In the genomic region with DNA sequence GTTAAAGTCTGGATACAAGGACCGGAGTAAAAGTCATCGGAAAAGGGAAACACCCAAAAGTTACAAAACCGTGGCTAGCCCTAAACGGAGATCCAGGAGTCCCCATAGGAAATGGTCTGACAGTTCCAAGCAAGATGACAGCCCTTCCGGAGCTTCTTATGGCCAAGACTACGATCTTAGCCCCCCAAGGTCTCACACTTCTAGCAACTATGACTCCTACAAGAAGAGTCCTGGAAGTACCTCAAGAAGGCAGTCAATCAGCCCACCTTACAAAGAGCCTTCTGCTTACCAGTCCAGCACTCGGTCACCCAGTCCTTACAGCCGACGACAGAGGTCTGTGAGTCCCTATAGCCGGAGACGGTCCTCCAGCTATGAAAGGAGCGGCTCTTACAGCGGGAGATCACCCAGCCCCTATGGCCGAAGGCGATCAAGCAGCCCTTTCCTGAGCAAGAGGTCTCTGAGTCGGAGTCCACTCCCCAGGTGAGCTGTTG, we compare ENCODE assay signal across 8 mouse cellular contexts. TPM values are rescaled to one million over a fixed set of nuclear protein-coding genes. Genes with fewer than 3 reads are reported as not detected.
DNase-seq lines count a peak whose midpoint lies in the region; ATAC-seq lines count a peak whose summit lies in the region.

No protein-coding gene starts in this region.

- WGBS in embryonic facial prominence, embryonic 14.5 days = 0% methylated on average over 15 of the region's 16 CpGs
- WGBS in limb, embryonic 12.5 days = under 1% methylated on average over 16 of the region's 16 CpGs
- WGBS in midbrain, embryonic 14.5 days = under 1% methylated on average over 16 of the region's 16 CpGs

- H3K36me3 ChIP-seq in embryonic facial prominence, embryonic 14.5 days (ENCODE audit: control insufficient read depth, insufficient read depth, low read length) = peaks cover 16% of the 10 kb centered on the region
- H3K36me3 ChIP-seq in limb, embryonic 12.5 days = peaks cover 27% of the 10 kb centered on the region
- H3K36me3 ChIP-seq in midbrain, embryonic 14.5 days (ENCODE audit: control insufficient read depth, insufficient read depth, low read length) = peaks cover 13% of the 10 kb centered on the region

- DNase-seq in thymus, postnatal 0 days (ENCODE audit: low spot score) = peak; percentile 5
- no peak for DNase-seq in thymus, adult 18-20 months
- DNase-seq in embryonic facial prominence, embryonic 14.5 days (ENCODE audit: low spot score) = peak; percentile 1
- peak; percentile 24 for DNase-seq in heart, postnatal 4 days
- peak; percentile 17 for DNase-seq in midbrain, embryonic 14.5 days
- peak; percentile 47 for DNase-seq in testis, postnatal 10 days (ENCODE audit: low spot score)
- DNase-seq in layer of hippocampus, postnatal 36 days = no peak

- H3K9me3 ChIP-seq in embryonic facial prominence, embryonic 14.5 days (ENCODE audit: control insufficient read depth, low read length) = no peaks in the 10 kb centered on the region
- H3K9me3 ChIP-seq in limb, embryonic 12.5 days = no peaks in the 10 kb centered on the region
- no peaks in the 10 kb centered on the region for H3K9me3 ChIP-seq in midbrain, embryonic 14.5 days (ENCODE audit: control insufficient read depth, low read length)

- peak overlapping the region; percentile 98 for H3K9ac ChIP-seq in embryonic facial prominence, embryonic 14.5 days (ENCODE audit: low read depth, low read length)
- peak overlapping the region; percentile 99 for H3K9ac ChIP-seq in limb, embryonic 12.5 days (replicated peaks)
- H3K9ac ChIP-seq in midbrain, embryonic 14.5 days (replicated peaks; ENCODE audit: low read length) = peak overlapping the region; percentile 95

- H3K27me3 ChIP-seq in embryonic facial prominence, embryonic 14.5 days (replicated peaks; ENCODE audit: control insufficient read depth, insufficient read depth, low read length) = no peaks in the 10 kb centered on the region
- H3K27me3 ChIP-seq in limb, embryonic 12.5 days = no peaks in the 10 kb centered on the region
- H3K27me3 ChIP-seq in midbrain, embryonic 14.5 days (ENCODE audit: control insufficient read depth, insufficient read depth, low read length) = no peaks in the 10 kb centered on the region

- H3K4me2 ChIP-seq in embryonic facial prominence, embryonic 14.5 days (ENCODE audit: low read depth, low read length) = peak overlapping the region; percentile 87
- H3K4me2 ChIP-seq in limb, embryonic 12.5 days = peak overlapping the region; percentile 92
- peak overlapping the region; percentile 94 for H3K4me2 ChIP-seq in midbrain, embryonic 14.5 days (ENCODE audit: low read length)

- peaks cover 10% of the 10 kb centered on the region for H3K4me1 ChIP-seq in embryonic facial prominence, embryonic 14.5 days (ENCODE audit: control insufficient read depth, insufficient read depth, low read length)
- peaks cover 11% of the 10 kb centered on the region for H3K4me1 ChIP-seq in limb, embryonic 12.5 days (replicated peaks)
- peaks cover 24% of the 10 kb centered on the region for H3K4me1 ChIP-seq in midbrain, embryonic 14.5 days (ENCODE audit: control insufficient read depth, insufficient read depth, low read length)

- peak overlapping the region; percentile 100; the same call in 1 of the 2 replicates for H3K27ac ChIP-seq in embryonic facial prominence, embryonic 14.5 days (replicated peaks; ENCODE audit: low read depth, low read length)
- peak overlapping the region; percentile 100 for H3K27ac ChIP-seq in limb, embryonic 12.5 days
- H3K27ac ChIP-seq in midbrain, embryonic 14.5 days (replicated peaks; ENCODE audit: low read depth, low read length) = peak overlapping the region; percentile 99; the same call in 1 of the 2 replicates

- no peak for ATAC-seq in embryonic facial prominence, embryonic 14.5 days (ENCODE audit: low read depth)
- no peak for ATAC-seq in limb, embryonic 12.5 days (ENCODE audit: insufficient number of reproducible peaks, insufficient read depth, low FRiP score, low TSS enrichment, low read depth)
- ATAC-seq in midbrain, embryonic 14.5 days (ENCODE audit: low FRiP score, low TSS enrichment) = no peak

- peak overlapping the region; percentile 79 for H3K4me3 ChIP-seq in embryonic facial prominence, embryonic 14.5 days (ENCODE audit: low read depth, low read length)
- H3K4me3 ChIP-seq in limb, embryonic 12.5 days (replicated peaks) = peak overlapping the region; percentile 84
- peak overlapping the region; percentile 92 for H3K4me3 ChIP-seq in midbrain, embryonic 14.5 days (replicated peaks; ENCODE audit: low read depth, low read length)

RNA-seq across cellular contexts. Expression of gene Cdk12, which starts 1.1 kb away (rescaled TPM):
- polyA plus RNA-seq in thymus, postnatal 0 days (2015; fragmentation: Nextera tagmentation; extraction: Ambion mirVana) = 9.0 and 12.2 TPM in 2 replicates
- 9.8 and 11.1 TPM in 2 replicates for polyA plus RNA-seq in embryonic facial prominence, embryonic 14.5 days (2014; fragmentation: Nextera tagmentation; extraction: Ambion mirVana)
- total RNA-seq in heart, postnatal 4 days (2021) = 10 to 100 TPM; 31.3 to 32.7 TPM
- 15.1 and 17.0 TPM in 2 replicates for polyA plus RNA-seq in limb, embryonic 12.5 days (2016; fragmentation: Nextera tagmentation; extraction: Ambion mirVana)
- 11.1 and 12.4 TPM in 2 replicates for polyA plus RNA-seq in midbrain, embryonic 14.5 days (2014; fragmentation: Nextera tagmentation; extraction: Ambion mirVana)
- total RNA-seq in layer of hippocampus, postnatal 36 days (2021) = 10 to 100 TPM; 40.9 to 41.1 TPM

RNA-seq across cellular contexts. Expression of gene Med1, which starts 10.9 kb away (rescaled TPM):
- 68.4 and 75.8 TPM in 2 replicates for polyA plus RNA-seq in thymus, postnatal 0 days (2015; fragmentation: Nextera tagmentation; extraction: Ambion mirVana)
- polyA plus RNA-seq in embryonic facial prominence, embryonic 14.5 days (2014; fragmentation: Nextera tagmentation; extraction: Ambion mirVana) = 46.6 and 51.0 TPM in 2 replicates
- 10 to 100 TPM; 48.5 to 52.6 TPM for total RNA-seq in heart, postnatal 4 days (2021)
- 75.3 and 80.1 TPM in 2 replicates for polyA plus RNA-seq in limb, embryonic 12.5 days (2016; fragmentation: Nextera tagmentation; extraction: Ambion mirVana)
- 55.9 and 69.7 TPM in 2 replicates for polyA plus RNA-seq in midbrain, embryonic 14.5 days (2014; fragmentation: Nextera tagmentation; extraction: Ambion mirVana)
- total RNA-seq in layer of hippocampus, postnatal 36 days (2021) = 10 to 100 TPM; 53.8 to 55.9 TPM

RNA-seq across cellular contexts. Expression of gene Fbxl20, which starts 53.8 kb away (rescaled TPM):
- 12.2 and 18.7 TPM in 2 replicates for polyA plus RNA-seq in thymus, postnatal 0 days (2015; fragmentation: Nextera tagmentation; extraction: Ambion mirVana)
- 10.1 and 17.6 TPM in 2 replicates for polyA plus RNA-seq in embryonic facial prominence, embryonic 14.5 days (2014; fragmentation: Nextera tagmentation; extraction: Ambion mirVana)
- 10 to 100 TPM; 16.2 to 17.5 TPM for total RNA-seq in heart, postnatal 4 days (2021)
- 24.3 and 25.9 TPM in 2 replicates for polyA plus RNA-seq in limb, embryonic 12.5 days (2016; fragmentation: Nextera tagmentation; extraction: Ambion mirVana)
- 18.0 and 25.9 TPM in 2 replicates for polyA plus RNA-seq in midbrain, embryonic 14.5 days (2014; fragmentation: Nextera tagmentation; extraction: Ambion mirVana)
- 10 to 100 TPM; 36.5 TPM for total RNA-seq in layer of hippocampus, postnatal 36 days (2021)

Comparison
In these comparisons a context has a peak if more than half of its experiments do, and no peak if none do; other contexts are left out.
1. DNase-seq: peak in thymus, postnatal 0 days (single experiment), embryonic facial prominence, embryonic 14.5 days (single experiment), heart, postnatal 4 days (single experiment), midbrain, embryonic 14.5 days (single experiment) and testis, postnatal 10 days (single experiment); none in thymus, adult 18-20 months (0 of 2) and layer of hippocampus, postnatal 36 days (0 of 2).
2. Peak in every context shown above with its lines, with median percentiles within 50 percentile points of each other: H3K27ac ChIP-seq, H3K4me2 ChIP-seq, H3K4me3 ChIP-seq and H3K9ac ChIP-seq.